Mouse (Mus musculus) urinary bladder, postnatal 25 days (tissue): ENCODE measurements around the gene Zfp93.
A peak's percentile ranks its signal among the peaks of the same experiment; 100 is the strongest.

Experiments used
- DNase-seq: peaks from one replicate; pipeline ENCODE4 v3.0.0; 2022; ENCODE audit warnings: low spot score

Zfp93 gene

GRCm38 (mm10) chr7:24291387-24292090 lies 21.3 kb downstream of the Zfp93 start:
- DNase-seq: no peak

- no peak for DNase-seq
Observed at GRCm38 (mm10) chr7:24293061-24293851, 23.0 kb downstream of the Zfp93 start.

- no peak for DNase-seq
Observed at GRCm38 (mm10) chr7:24294763-24295162, 24.5 kb downstream of the Zfp93 start.

GRCm38 (mm10) chr7:24295376-24295775 lies 25.2 kb downstream of the Zfp93 start:
- no peak for DNase-seq

- DNase-seq: no peak
Observed at GRCm38 (mm10) chr7:24296386-24296785, 26.2 kb downstream of the Zfp93 start.

GRCm38 (mm10) chr7:24297361-24298095 lies 27.3 kb downstream of the Zfp93 start:
- no peak for DNase-seq

GRCm38 (mm10) chr7:24298635-24298972 lies 28.4 kb downstream of the Zfp93 start:
- no peak for DNase-seq

- DNase-seq: peak; percentile 54
Observed at GRCm38 (mm10) chr7:24298973-24299708, 28.9 kb downstream of the Zfp93 start.

- DNase-seq: no peak
Observed at GRCm38 (mm10) chr7:24299823-24300481, 29.7 kb downstream of the Zfp93 start.

- no peak for DNase-seq
Observed at GRCm38 (mm10) chr7:24300771-24301282, 30.6 kb downstream of the Zfp93 start, which contains the start of gene Zfp61. TSS of gene Zfp61 (minus strand) at chr7:24301232.

- no peak for DNase-seq
Observed at GRCm38 (mm10) chr7:24315726-24316566, 45.7 kb downstream of the Zfp93 start.

GRCm38 (mm10) chr7:24316567-24317092 lies 46.4 kb downstream of the Zfp93 start, which contains the start of gene Zfp94:
TSS of gene Zfp94 (minus strand) at chr7:24316666.
- peak; percentile 87 for DNase-seq

GRCm38 (mm10) chr7:24318942-24319341 lies 48.7 kb downstream of the Zfp93 start:
- no peak for DNase-seq

- DNase-seq: no peak
Observed at GRCm38 (mm10) chr7:24322593-24322992, 52.4 kb downstream of the Zfp93 start.

GRCm38 (mm10) chr7:24325197-24325596 lies 55.0 kb downstream of the Zfp93 start:
- DNase-seq: no peak

GRCm38 (mm10) chr7:24325675-24326128 lies 55.5 kb downstream of the Zfp93 start:
- DNase-seq: no peak

GRCm38 (mm10) chr7:24326273-24327135 lies 56.3 kb downstream of the Zfp93 start:
- DNase-seq: no peak
